Mouse (Mus musculus) neutrophil, adult 5-6 weeks (primary cell): ENCODE results near the gene Ddr1. TPM values are rescaled to one million over a fixed set of nuclear protein-coding genes. Genes with fewer than 3 reads are reported as not detected.

Experiments used
- ATAC-seq: fragments of 151-379, 151-347 bp; 2 replicates; pipeline ENCODE4 v1.8.0; 2017; ENCODE audit warnings: mild to moderate bottlenecking, moderate TSS enrichment; ENCODE audit not compliant: insufficient number of reproducible peaks, poor library complexity, low FRiP score, severe bottlenecking; ENCODE audit errors: extremely low read depth
- total RNA-seq: library from RNA; stranded (forward); fragments of 200-1000 nt; gene quantifications from 2 replicates; pipeline ENCODE4 v1.2.3, GENCODE M21; 2017

The Ddr1 gene
- total RNA-seq, 1 experiment from 2014 or later = 0.81 TPM

DNA sequence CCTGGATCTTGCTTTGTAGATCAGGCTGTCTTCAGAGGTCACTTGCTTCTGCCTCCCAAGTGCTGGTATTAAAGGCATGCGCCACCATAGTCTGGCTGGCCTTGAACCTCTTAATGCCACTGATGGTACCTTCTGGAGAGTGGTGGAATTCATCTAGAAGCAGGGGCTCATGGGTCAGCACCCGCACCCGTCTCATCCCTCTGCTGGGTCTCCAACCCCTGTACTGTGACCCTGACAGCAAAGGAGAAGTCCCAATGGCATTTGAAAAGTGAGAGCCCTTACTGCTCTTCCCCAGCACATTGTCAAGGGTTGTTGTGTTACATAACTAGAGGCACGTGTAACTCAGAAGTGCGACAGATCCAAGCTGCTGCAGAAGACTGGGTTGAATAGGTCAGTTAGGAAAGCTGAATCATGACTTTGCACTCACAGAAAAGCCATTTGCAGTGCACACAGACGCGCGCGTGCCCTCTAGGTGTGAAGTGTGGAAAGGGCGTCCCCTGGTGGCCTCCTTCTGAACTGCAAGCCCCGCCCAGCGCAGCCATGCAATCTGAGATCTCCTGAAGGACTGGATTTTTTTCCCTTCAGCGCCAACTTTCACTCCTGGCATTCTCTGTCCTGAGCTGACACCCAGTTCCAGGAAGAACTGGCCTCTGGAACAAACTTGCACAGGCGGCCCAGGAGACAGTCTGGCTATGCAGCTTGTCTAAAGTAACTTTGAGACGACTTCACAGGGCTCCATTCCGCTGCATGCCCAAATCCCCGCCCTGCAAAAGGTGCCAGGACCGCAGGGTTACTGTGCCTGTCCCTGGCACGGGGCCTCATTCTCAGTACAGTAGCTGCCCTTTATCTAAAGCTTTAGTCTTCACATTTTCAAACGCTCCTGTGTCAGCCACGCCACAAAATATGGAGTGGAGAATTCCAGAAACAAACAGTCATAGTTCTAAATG is 21.1 kb upstream of the Ddr1 start:
- ATAC-seq = peak; percentile 89

DNA sequence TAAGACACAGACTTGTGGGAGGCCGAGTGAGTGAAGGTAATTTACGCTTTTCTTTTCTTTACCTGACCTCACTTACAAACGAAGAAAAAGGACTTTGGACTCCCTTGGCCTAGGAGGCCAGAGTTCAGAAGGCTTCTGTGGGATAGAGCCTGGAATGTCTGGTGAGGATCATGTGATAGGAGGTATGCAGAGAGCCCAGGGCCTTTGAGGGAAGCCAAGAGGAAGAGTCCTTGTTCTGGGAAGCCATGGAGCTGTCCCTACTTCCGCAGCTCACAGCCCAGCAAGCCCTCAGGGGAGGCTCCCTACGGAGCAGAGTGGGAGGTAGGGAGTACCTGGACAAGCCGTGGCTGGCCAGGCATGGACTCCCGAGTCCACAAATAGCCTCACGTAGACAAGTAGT is 17.3 kb upstream of the Ddr1 start:
- ATAC-seq = no peak

DNA sequence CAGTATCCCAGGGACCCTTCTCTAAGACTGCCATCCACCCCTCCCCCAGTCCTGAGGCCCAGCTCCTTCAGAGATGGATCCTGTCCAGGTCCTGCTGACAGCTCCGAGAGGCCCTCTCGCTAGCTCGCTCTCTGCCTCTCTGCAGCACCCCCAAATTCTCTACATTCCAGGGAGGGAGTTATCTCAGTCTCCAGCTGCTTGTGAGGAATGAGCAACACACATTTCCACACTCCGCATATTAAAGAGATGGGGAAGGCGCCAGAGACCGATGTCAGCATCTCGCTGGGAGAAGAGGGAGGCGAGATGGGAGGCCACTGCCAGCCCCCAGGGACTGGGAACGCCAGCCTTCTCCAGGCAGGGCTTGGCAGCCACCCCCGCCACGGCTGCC is 15.9 kb upstream of the Ddr1 start:
- no peak for ATAC-seq

DNA sequence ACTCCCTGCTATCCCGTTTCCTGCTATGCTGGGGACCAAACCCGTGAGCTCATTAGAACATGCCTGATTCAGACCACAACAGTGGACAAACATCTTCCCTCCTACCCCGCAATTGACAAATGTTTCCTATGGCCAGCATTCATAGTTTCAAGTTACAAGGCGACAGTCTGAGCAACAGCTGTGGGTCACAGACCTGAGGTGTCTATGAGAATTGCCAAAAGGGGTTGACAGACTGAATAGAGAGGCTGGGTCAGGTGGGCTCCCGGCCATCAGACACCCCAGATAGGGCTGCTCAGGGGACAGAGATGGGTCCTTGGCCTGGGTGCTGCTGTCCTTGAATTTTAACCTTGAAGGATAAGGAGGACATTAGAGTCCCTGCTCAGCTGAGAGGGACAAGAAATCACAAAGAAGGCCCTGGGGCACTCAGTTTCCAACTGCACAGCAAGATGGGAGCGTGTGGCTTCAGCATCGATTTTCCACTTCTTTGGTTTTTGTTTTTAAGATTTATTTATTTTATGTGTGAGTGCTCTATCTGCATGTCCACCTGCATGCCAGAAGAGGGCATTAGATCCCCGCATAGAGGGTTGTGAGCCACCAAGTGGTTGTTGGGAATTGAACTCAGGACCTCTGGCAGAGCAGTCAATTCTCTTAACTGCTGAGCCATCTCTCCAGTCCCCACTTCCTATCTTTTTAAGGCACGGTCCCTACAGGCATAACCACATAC is 15.4 kb upstream of the Ddr1 start:
- ATAC-seq = no peak

DNA sequence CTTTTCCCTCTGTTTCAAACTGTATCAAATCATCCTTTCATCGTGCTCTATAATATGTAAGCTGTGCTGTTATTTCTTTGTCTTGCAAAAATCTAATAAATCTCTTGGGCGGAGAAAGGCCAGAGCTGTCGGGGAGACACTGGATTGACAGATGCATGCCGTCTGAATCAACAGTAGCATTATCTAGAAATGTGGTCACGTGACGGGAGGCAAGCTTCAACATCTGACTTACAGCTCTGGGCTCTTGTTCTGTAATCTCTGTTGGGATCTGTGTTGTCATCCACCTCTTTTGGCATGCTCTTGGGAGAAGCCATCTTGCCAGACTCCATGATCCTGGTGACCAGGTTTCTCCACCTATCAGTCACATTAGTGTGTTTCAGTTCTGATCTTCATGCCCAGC is 12.7 kb upstream of the Ddr1 start:
- ATAC-seq = no peak

DNA sequence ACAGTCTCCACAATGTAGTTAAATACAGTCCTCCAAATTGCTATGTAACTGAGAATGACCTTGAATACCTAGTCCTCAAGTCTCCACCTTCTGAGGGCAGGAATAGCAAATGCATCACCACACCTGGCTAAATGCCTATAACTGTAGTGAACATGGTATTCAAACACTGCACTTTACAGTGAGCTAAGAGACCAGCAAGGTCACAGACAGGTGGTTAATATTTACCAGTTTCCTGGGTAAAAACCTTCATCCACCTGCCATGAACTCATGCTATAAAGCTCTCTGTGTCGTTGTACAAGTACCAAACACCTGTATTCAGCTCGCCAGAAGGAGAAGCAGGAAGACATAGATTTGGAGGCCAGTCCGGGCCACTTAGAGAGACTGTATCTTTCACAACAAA is 11.7 kb upstream of the Ddr1 start:
- ATAC-seq = no peak

DNA sequence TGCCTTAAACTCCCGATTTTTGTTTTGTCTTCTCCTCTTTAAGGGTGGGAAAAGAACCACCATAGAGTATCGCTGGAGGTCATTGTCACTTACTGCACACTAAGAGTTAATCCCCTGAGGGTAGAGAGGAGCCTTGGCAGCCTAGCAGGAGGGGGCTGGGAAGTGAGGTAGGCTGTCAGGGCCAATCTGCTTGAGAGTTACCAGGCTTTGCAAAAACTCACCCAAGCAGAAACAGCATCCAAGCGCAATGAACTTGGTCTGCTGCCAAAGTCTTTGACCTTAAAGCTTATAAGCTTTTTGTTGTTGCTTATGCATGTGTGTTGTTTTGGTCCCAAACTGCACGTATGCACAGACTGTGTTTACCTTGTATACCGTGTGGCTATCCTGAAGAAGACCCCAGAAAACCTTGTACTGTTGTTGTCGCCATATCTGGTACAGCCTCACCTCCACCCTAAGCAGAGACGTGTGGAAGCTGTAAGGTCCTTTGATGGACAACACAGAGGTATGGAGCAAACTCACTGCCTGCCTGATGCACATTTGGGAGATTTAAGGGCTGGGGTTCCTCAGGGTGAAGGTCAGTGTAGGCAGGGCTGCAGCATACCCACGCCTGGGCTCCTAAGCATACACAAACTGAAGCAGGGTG is 6.4 kb upstream of the Ddr1 start:
- no peak for ATAC-seq

DNA sequence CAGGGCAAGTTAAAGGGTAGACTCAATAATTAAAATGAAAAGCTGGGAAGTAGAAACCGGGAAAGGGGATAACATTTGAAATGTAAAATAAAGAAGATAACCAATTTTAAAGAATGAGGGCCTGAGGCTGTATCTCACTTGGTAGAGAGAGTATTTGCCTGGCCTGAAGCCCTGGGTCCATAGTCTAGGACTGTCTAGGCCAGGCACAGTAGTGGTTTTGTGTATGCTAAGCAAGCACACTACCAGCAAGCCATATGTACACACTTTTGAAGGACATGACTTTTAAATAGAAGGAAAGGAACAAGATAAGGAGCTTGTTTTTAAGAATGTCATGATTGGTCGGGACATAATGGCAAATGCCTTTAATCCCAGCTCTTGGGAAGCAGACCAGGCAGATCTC is 4.2 kb upstream of the Ddr1 start:
- ATAC-seq = no peak

DNA sequence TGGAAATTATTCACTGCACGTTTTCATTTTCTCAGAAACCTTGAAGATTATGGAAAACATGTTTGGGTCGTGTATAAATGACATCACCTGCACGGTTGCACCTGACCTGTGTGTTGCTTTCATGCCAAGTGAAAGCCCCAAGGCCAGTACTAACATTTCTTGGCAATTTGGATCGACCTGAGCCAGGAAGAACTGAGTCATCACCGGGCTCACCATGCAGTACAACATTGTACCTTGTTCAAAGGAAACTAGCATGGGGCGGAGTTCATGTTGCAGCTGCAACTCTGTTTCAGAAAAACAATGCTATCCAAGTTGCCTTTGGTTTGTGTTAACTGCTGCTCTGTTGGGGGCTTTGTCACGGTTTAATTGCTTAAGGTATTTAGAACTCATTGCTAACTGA is 3.5 kb upstream of the Ddr1 start:
- ATAC-seq = no peak

DNA sequence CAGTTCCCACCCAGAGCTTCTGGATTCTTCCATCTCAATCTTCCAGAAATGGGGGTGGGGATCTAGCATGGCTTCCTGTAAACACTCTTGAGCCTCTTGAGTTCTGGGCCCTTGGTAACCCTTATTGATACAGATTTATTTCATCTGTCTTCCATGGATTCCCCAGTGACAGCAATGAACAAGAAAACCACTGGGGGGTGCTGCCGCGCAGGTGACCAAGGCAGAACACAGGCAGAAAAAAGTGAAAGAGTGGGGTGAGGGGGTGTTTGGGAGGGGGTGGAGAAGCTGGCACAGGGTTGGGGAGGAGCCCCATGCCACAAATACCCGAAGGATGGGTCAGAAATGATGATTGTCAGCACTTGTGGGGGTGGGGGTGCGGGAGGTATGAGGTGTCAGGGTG is 1.4 kb upstream of the Ddr1 start:
- ATAC-seq = no peak

DNA sequence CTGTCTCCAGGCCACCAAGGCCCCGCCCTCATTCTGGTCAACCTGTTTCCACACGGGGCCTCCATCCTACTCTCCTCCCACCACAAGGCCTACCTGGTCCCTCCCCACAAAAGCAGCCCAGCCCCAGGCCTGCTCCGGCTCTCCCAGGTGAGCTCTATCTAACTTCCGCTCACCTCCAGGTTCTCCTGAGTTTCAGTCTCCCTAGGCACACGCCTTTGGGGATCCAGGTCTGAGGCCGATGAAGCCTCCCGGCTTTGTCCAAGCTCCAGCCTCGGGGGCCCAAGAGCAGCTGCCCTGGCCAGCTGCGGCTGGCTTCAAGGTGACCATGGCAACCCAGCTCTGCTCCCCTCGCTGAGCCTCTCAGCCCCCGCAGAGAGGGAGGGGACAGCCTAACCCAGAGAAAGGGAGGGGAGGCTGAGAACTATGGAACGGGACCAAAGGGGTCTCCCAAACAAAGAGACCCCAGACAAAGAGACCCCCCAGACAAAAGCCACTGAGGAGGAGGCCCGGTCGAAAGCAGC is 610 bp downstream of the Ddr1 start:
- ATAC-seq = no peak

DNA sequence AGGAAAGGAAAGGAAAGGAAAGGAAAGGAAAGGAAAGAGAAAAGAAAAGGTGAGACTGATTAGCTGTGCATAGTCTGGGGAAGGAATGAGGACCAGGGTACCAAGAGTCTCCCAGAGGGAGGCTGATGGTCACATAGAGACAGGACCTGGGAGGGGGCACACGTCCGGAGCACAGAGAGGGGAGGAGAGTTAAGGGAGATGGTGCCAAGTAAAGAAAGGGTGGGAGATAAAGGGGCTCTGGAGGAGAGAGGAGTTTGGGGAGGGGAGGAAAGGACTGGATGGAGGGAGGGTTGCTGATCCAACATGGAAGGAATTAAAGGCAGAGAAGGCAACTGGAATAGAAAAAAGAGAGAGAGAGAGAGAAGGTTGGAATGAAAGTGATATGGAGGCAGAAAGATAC is 1.4 kb downstream of the Ddr1 start:
- ATAC-seq = no peak

DNA sequence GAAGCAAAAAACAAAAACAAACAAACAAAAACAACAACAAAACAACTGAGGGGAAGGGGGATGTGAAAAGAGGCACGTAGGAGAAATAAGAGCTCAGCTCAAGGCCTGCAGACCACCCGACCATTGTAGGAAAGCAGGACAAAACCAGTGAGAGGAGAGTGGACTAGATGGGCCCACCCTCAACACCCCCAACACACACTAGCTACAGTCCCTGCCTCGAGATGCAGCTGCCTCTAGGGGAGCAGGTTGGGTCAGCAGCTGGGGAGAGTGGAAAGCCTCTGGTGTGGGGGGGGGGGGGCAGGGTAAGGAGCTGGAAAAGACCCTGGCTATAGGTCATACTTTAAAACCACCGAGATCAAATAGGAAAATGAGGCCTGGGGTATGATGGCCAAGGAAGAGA is 1.8 kb downstream of the Ddr1 start:
- ATAC-seq = no peak

DNA sequence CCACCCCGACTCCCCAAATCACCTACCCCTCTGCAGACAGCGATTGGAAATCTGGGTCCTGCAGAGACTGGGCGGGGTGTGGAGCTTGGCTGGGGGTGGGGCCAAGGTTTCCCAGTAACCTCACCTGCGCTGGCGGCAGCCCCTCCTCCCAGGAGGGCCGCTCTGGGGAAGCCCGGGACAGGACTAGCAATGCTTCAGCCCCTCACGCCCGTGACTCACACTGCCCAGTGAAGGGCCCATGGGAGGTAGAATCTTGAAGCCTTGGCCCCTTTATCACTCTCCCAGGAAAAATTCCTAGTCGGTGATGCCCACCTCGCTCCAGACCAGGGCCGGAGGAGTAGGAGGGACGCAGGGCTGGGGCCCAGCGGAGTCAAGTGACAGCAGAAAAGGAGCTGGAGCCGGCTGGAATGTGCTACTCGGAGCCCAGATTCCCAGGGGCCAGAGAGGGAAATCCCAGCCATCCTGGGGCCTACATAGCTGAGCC is 2.4 kb downstream of the Ddr1 start:
- no peak for ATAC-seq

DNA sequence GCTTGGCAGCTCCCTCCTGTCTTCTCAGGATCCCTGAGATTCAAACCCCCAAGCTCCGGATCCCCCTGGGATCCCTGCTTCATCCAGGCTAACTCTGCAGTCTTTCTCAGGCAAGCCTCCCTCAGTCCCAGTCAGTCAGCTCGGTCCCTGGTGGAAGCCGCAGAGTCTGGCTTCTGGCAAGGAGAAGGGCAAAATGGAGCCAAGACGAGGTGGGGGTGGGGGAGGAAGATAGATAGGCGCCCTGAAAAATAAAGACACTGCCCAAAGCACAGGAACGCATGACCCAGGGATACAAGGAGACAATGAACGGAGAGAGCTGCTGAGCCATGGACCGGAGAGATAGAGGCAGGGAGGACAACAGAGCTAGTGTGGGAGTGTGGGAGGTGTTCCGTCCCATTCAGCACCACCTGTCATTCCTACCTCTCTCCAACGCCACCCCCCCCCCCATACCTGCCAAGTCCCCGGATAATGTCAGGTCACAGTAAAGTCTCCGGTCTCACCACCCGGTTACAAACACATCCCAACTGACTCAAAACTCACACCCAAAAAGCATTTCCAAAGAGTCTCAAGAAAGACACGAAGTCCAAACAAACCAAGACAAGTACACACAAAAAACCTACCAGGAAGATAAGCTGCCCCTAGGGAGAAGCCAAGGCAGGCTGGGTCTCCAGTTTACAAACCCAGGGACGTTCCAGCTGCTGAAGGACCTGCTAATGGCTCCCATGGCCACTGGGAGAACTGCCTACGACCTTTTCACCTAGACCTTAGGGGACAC is 3.0 kb downstream of the Ddr1 start:
- no peak for ATAC-seq

DNA sequence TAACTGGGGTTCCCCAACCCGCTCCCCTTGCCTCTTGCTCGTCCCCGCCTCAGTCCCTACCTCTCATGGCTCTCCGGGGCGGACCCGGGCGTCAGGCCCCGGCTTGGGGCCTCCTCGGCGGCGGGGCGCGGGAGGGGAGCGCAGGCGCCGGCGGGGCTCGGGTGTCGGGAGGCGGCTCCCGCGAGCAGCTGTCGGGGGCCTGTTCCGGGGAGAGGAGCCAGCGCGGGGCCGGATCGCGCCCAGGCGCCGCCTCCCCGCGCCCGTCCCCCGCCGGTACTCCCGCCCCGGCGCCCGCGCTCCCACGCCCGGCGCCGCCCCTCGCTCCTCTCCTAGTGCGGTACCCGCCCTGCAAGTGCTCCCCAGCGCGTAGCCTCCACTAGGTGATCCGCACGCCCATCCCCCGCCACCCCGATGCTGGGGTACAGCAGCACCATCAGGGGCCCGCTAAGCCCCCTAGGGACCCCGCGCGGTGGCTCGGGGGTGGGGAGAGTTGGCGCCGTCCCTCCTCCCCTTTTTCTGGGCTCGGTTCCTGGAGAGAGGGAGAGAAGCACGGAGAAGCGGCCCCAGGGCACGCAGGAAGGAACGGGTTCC is 4.0 kb downstream of the Ddr1 start:
- ATAC-seq = no peak

DNA sequence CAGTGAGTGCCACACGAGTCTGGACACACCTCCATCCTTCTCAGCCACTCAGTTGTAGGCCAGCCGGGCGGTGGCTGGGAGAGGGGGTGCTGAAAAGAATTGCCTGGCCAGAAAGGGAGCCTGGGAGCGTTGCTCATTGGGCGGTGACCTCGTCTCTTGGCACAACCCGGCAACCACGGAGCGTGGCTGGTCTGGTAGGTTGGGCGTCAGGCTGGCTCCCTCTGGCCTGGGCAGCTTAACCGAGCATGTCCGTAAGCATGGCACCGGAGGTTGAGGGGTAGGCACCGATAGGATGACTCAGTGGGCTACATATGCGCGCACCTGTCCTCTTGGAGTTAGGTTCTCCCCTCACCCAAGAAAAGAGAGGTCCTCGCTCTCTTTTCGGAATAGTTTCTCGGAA is 4.5 kb downstream of the Ddr1 start:
- ATAC-seq = no peak

DNA sequence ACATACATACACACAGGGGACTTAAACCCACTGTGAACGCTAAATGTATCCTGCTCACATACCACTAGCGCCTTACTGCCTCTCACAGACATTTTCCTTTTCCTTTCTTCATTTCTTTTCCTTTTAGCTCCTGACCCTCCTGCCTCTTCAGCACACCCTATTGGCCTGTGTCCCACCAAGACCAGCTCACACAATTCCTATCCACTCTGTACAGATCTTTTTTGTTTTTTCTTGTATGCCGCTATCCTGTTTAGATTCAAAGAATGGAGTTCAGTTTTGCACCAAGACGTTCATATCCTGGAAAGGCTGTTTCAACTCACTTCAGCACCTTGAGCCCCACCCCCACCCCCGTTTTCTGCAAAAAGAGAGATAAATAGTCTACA is 5.9 kb downstream of the Ddr1 start:
- no peak for ATAC-seq
